Mouse (Mus musculus) megakaryocyte-erythroid progenitor cell, adult 5-6 weeks (primary cell): Measurements from ENCODE around the gene Nisch. TPM values are rescaled to one million over a fixed set of nuclear protein-coding genes. Genes with fewer than 3 reads are reported as not detected.

Experiments
- total RNA-seq, 2 experiments: library from RNA; stranded (forward) in 1 of 2; stranded (reverse) in 1 of 2; fragments of 200-1000, 215-1000 nt in 1 of 2; fragments of >200 nt in 1 of 2; fragmentation: Nextera tagmentation in 1 of 2; gene quantifications; 2 replicates each; pipeline ENCODE4 v1.2.3; 2014 to 2017

Nisch gene
- total RNA-seq, 2 experiments from 2014 or later = 67.7 to 144 TPM

Other genes with a start within 250 kb of the Nisch start
- gene Glt8d1, start 215.5 kb downstream of the Nisch start, total RNA-seq (2014; fragmentation: Nextera tagmentation) = 41.3 and 42.4 TPM in 2 replicates
- gene Glt8d1, start 215.5 kb downstream of the Nisch start, total RNA-seq (2017) = 19.3 and 44.1 TPM in 2 replicates
- 188 and 214 TPM in 2 replicates for gene Spcs1, start 215.3 kb downstream of the Nisch start, total RNA-seq (2014; fragmentation: Nextera tagmentation)
- gene Spcs1, start 215.3 kb downstream of the Nisch start, total RNA-seq (2017) = 91.6 and 97.9 TPM in 2 replicates
- gene Pbrm1, start 197.8 kb downstream of the Nisch start, total RNA-seq (2014; fragmentation: Nextera tagmentation) = 64.6 and 83.6 TPM in 2 replicates
- gene Pbrm1, start 197.8 kb downstream of the Nisch start, total RNA-seq (2017) = 75.7 and 82.9 TPM in 2 replicates
- gene Gnl3, start 197.8 kb downstream of the Nisch start, total RNA-seq (2014; fragmentation: Nextera tagmentation) = 442 and 595 TPM in 2 replicates
- 624 and 645 TPM in 2 replicates for gene Gnl3, start 197.8 kb downstream of the Nisch start, total RNA-seq (2017)
- gene Smim4, start 88.0 kb downstream of the Nisch start, total RNA-seq (2014; fragmentation: Nextera tagmentation) = 161 and 205 TPM in 2 replicates
- 56.2 and 61.8 TPM in 2 replicates for gene Smim4, start 88.0 kb downstream of the Nisch start, total RNA-seq (2017)
- gene Nt5dc2, start 85.9 kb downstream of the Nisch start, total RNA-seq (2014; fragmentation: Nextera tagmentation) = 82.3 and 91.5 TPM in 2 replicates
- gene Nt5dc2, start 85.9 kb downstream of the Nisch start, total RNA-seq (2017) = 49.2 and 87.0 TPM in 2 replicates
- gene Stab1, start 48.3 kb downstream of the Nisch start, total RNA-seq (2014; fragmentation: Nextera tagmentation) = 0.20 and 0.37 TPM in 2 replicates
- gene Stab1, start 48.3 kb downstream of the Nisch start, total RNA-seq (2017) = not detected in 2 replicates
- gene Tnnc1, start 8.6 kb downstream of the Nisch start, total RNA-seq (2014; fragmentation: Nextera tagmentation) = 1.8 TPM in 1 of 2 replicates, not detected in the other
- gene Tnnc1, start 8.6 kb downstream of the Nisch start, total RNA-seq (2017) = not detected in 2 replicates
- gene Sema3g, start 914 bp upstream of the Nisch start, total RNA-seq (2014; fragmentation: Nextera tagmentation) = not detected in 2 replicates
- not detected in 2 replicates for gene Sema3g, start 914 bp upstream of the Nisch start, total RNA-seq (2017)
- 10.2 and 23.0 TPM in 2 replicates for gene Phf7, start 34.4 kb upstream of the Nisch start, total RNA-seq (2014; fragmentation: Nextera tagmentation)
- gene Phf7, start 34.4 kb upstream of the Nisch start, total RNA-seq (2017) = 9.8 and 15.7 TPM in 2 replicates
- 42.7 and 43.6 TPM in 2 replicates for gene Bap1, start 34.5 kb upstream of the Nisch start, total RNA-seq (2014; fragmentation: Nextera tagmentation)
- gene Bap1, start 34.5 kb upstream of the Nisch start, total RNA-seq (2017) = 65.4 and 67.9 TPM in 2 replicates
- 0.59 TPM in 1 of 2 replicates, not detected in the other for gene Dnah1, start 107.0 kb upstream of the Nisch start, total RNA-seq (2014; fragmentation: Nextera tagmentation)
- 0.04 TPM in 1 of 2 replicates, not detected in the other for gene Dnah1, start 107.0 kb upstream of the Nisch start, total RNA-seq (2017)
- gene Capn7, start 119.7 kb upstream of the Nisch start, total RNA-seq (2014; fragmentation: Nextera tagmentation) = 36.1 and 45.5 TPM in 2 replicates
- 64.5 and 81.7 TPM in 2 replicates for gene Capn7, start 119.7 kb upstream of the Nisch start, total RNA-seq (2017)
- 1.1 and 2.3 TPM in 2 replicates for gene Sh3bp5, start 219.1 kb upstream of the Nisch start, total RNA-seq (2014; fragmentation: Nextera tagmentation)
- 1.1 and 1.3 TPM in 2 replicates for gene Sh3bp5, start 219.1 kb upstream of the Nisch start, total RNA-seq (2017)